Mouse (Mus musculus): Measurements from ENCODE around the gene L3mbtl4.

L3mbtl4 gene

DNA sequence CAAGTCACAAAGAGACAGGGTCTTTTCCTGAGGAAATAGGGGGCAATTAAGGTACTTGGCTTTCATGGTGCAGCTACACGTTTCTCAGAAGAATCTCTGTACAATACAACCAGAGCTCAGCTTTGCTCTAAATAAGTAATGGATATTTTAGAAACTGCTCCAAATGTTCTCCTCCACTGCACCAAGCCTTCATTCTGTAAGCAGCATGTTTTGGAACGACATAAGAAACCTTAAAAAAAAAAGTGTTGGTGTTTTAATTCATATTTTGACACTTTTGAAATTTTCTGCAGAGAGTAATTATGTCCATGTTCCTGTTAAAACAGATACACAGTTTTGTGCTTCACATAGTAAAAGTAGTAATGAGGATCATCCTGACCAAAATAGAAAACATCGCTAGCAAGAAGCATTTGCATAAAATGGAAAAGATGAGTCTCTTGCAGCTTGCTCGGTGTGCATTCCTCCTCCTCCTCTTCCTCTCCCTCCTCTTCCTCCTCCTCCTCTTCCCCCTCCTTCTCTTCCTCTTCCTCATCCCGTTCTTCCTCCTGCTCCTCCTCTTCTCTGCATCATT lies 369.0 kb downstream of the L3mbtl4 start:
- no peak for DNase-seq (ENCODE audit: low spot score)

DNA sequence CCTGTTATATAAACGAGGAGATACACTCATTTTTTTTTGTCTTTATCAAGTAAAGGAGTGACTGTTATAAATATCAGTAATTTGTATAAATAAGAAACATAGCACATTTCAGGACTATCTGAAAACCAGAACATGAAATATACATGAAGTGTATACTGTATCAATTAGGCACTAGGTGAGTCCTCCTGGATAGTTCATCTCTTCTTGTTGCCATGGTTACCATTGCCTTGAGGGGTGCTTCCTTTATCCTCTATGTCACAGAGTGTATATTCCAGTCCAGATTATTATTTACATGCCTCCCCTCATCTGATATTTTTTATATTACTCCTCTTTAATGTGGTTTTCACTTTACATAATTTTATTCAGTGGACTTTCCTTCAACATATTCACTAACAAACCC lies 392.9 kb downstream of the L3mbtl4 start:
- DNase-seq (ENCODE audit: low spot score) = no peak

- DNase-seq (ENCODE audit: low spot score) = no peak
Measured at GRCm38 (mm10) chr17:68672088-68672504, 398.5 kb downstream of the L3mbtl4 start.

DNA sequence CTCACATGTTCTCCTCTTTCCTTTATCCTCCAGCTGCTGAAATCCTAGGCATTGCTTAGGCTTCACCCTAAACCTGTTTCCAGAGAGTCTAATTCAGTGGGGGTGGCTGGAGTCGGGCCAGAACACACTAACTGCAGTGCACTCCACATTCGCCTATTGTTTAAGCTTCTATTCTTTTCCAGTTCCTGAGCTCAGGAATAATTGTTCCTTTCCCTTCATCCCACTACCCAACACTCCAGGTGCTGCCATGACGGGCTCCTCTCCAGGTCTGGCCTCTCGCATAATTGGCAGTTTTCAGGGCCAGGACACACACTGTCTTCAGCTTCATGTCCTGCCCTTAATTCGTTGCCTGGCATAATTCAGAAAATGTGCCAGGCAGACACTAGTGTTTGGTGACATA lies 437.1 kb downstream of the L3mbtl4 start:
- DNase-seq (ENCODE audit: low spot score) = no peak

GRCm38 (mm10) chr17:68711350-68711749 lies 437.8 kb downstream of the L3mbtl4 start:
- no peak for DNase-seq (ENCODE audit: low spot score)

- DNase-seq (ENCODE audit: low spot score) = no peak
Measured at GRCm38 (mm10) chr17:68748296-68748695, 474.7 kb downstream of the L3mbtl4 start.

DNA sequence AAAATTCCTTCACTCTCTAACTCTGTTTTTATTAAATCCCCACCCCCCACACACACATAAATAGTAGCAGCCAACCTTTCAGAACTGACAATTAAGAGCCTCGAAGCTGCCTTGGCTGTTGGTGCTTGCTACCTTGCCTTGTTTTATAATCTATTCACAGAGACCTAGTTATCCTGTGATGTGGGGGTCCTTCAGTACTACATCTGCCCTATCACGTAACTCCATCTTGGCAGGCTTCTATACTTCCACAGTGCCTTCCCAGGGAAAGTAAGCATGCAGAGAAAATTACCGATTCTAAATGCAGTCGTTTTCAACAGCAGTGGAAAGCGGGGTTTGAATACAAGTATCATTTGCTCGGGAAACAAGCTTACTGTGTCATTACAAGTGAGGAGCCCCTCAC lies 476.9 kb downstream of the L3mbtl4 start:
- no peak for DNase-seq (ENCODE audit: low spot score)

DNA sequence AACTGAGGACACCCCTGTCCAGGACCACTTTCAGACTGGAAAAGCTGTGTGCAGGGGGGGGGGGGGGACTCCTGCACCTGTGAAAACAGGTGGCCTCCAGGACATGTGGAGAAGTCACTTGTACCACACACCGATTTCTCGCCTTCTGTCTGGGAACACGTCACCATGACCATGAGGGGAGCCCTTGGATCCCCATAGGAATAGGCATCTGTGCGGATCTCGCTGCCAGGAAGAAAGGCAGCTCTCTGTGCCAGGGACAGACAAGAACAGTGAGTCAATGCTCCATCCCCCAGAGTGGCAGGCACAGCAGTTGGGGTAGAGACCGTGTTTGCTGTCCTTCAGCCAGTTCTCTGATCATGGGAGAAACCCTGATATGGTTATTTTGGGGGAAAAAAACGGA lies 479.5 kb downstream of the L3mbtl4 start:
- no peak for DNase-seq (ENCODE audit: low spot score)

DNA sequence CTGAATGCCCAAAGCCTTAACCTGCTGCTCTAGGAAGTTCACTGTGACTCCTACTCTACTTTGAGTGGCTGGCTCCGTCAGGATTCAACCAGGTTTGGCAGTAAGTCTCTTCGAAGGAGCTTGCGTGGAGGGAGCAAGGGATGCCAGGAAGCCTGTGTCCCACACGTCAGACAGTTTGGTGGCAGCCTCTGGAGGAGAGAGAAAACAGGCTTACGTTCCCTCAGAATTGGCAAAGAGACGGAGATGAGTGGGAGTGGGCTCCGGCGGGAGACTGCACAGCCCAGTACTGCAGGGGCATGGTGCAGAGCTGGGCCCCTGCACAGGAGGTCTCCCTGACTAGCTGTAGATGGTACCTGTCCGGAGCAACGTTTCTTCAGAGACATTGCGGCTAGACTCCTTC lies 481.2 kb downstream of the L3mbtl4 start:
- no peak for DNase-seq (ENCODE audit: low spot score)

DNA sequence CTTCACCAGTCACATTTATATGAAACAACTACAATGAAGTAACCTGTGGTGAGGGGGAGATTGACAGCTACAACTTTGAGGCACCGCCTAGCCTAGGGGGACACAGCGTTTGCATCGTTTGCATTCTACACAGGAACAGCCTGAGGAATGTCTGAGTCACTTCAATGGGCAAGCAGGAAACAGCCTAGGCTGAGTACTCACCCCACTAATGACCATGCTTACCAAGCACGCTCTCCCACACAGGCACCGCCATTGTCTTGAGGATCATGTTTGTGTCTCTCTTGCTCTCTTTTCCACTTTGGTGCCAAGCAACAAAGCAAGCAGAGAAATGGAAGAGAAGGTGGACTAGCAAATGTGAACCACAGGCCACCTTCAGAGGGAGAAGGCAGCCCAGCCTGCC lies 484.8 kb downstream of the L3mbtl4 start:
- no peak for DNase-seq (ENCODE audit: low spot score)

DNA sequence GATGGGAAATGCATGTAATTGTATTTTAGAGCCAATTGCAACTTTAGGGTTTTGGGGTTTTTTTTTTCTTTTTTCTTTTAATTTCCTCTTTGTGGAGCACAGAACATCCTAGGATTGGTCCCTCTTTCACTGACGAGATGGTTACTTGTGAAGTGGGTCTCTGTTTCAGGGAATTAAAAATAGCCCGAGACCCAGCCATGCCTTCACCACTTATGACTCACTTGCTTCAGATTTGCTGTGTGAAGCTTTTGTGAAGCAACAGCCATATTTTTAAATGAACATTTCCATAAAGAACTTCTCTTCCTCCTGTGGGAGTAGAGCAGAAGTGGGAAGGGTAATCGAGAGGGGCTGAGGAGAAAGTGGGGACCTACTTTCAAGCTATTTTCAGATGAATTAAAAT lies 485.3 kb downstream of the L3mbtl4 start:
- DNase-seq (ENCODE audit: low spot score) = no peak

DNA sequence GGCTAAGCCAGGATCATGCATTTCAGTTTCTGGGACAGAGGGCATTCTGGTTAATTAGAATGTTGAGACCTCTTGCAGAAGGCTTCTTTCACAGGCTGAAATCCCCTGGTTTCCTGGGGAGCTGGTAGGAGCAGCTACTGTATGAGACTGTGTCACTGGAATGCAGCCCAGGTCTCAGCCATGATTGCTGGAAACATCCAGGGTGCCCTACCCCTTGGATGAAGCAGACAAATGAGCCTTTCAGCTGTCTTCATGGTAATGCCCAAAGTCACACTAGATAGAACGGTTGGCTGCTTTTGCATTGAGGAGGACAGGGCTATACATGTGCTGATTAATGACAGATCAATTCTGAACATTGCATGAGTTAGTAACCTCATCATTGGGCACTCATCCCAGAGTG lies 486.4 kb downstream of the L3mbtl4 start:
- DNase-seq (ENCODE audit: low spot score) = no peak

DNA sequence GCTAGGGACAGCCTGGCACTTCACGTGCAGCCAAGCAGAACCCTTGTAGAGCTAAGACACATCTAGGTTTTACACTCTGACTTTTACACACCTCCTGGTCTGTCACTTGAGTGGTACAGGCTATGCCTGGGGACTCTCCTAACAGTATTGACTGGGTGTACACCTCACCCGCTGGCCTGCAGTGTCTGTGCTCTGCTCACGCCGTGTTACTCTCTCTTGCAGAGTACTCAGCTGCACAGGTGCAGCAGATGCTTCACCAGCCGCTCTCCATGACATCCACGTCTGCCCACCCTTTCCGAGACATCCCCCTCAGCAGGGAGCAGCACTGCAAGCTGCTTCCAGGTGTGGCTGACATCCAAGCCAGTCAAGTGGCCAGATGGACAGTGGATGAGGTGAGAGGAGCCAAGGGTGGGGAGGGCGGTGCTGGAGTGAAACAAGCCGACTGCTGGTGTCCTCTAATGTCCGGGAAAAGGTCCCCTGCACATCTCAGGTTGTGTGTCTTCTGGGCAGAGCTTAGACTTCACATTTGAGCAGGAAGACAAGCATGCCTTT lies 490.8 kb downstream of the L3mbtl4 start:
- no peak for DNase-seq (ENCODE audit: low spot score)

GRCm38 (mm10) chr17:68769561-68769960 lies 496.0 kb downstream of the L3mbtl4 start:
- DNase-seq (ENCODE audit: low spot score) = no peak

- no peak for DNase-seq (ENCODE audit: low spot score)
Measured at GRCm38 (mm10) chr17:68771046-68771750, 497.6 kb downstream of the L3mbtl4 start.

DNA sequence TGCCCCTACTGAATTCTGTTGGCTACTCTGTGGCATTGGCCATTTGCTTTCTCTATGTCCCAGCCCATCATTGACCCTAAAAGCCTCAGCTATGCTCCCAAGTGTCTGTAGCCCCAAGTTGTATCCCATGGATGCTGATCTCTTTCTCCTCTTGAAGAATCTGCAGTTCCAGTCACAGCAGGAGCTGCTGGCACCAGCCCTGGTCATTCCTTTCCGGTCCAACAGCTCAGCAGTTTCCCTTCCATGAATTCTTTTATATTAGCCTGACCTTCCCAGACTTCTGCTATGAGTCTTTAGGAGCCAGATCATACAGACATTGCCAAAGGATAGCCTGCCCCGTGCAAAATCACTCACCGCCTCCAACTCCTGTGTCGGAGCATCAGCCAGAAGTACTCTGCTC lies 520.1 kb downstream of the L3mbtl4 start:
- DNase-seq (ENCODE audit: low spot score) = no peak

DNA sequence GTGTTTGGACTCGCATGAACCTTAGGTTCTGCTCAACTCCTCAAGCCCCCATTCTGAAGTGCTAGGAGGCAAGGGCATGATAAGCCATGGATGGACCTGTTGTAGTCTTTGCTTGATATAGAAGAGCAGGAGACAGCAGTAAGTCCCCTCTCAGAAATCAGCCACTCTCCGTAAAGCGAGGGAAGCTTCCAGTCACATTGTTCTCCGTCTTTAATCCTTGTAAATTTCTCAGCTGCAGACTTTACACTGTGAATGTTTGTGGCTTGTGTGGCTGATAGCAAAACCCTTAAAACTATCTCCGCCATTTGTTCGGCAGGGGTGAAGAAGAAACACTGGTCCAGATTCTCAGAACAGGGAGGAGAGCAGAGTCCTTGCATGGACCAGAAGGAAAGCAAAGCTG lies 552.7 kb downstream of the L3mbtl4 start, which contains the start of gene Tmem200c:
TSS of gene Tmem200c (plus strand) at position 301 of the 400 bp plus-strand sequence.
- no peak for DNase-seq (ENCODE audit: low spot score)
